Mouse (Mus musculus) urinary bladder, postnatal 4 days (tissue): Measurements from ENCODE around the gene Pax3.

Experiments
- DNase-seq, 2 experiments: peaks; one replicate each; pipeline ENCODE4 v3.0.0; 2021 to 2022; ENCODE audit warnings: low spot score in 2 of 2

Gene Pax3

DNA sequence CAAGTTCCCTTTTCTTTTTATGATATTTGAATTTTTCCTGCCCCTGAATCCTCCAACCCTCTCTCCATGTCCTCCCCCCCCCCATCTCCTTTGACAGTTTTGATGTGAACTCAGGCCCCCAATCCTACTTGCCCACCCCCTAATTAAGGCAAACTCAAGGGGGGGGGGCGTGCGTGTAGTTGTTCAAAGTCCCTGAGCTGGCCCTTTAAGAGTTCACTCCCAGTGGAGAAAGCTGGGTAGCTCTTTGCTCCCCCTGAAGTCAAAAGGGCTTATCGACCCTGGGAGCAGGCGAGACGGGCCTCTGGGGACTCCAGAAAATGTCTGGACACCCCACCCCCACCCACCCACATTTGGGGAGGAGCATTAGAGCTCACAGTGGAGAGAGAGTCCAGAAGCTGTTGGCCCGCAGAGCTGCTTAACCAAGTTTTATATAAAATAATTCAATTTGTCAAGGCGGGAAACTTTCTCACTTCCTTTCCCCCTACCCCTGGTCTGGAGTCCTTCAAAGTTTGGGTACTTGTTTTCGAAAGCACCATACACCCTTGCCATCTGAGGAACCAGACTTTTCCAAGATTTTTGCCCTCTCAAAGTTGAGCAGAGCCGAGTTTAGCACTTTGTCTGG, 1.5 kb upstream of the Pax3 start:
- DNase-seq: no peak

DNA sequence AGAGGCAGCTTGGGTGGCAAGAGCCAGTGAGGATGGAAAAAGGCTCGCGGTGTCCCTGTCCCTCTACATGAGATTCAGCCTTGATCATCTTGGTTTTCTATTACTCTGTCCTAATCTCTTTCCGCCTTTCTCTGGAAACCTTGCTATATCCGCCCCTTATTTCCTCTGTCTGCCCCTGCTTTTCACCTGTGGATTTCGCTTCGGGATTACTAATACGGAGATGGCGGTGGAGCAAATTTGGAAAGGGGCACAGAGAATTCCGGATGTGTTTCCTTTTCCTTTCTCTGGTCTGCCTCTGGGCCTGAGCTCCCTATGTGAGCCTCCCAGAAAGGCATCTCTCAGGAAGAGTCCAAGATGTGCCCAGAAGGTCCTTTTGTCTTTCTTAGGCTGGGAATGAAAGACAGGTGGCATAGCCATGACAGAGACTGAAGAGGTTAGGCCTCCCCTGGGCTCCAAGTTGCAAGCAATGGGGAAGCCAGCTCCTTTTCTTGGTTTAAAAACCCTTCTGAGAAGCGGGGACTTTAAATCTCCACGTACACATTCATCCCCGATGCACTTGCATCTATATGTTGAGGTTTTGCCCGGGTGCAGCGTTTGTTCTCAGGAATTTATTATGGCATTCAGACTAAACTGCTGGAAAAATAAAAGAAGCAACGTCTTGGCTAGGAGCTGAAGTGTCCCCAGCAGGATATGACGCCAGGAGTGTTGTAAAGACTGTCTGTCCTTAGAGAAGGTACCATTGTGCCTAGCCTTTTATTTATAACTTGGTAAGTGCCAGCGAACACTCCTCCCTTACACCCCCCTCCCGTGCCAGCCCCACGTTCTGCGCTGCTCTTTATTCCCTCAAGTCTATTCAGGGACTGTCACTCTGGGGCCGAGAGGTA, 659 bp upstream of the Pax3 start:
- DNase-seq: no peak

- no peak for DNase-seq
Observed at GRCm38 (mm10) chr1:78195771-78196712, 892 bp downstream of the Pax3 start.

GRCm38 (mm10) chr1:78195145-78195544, 1.8 kb downstream of the Pax3 start:
- no peak for DNase-seq

DNA sequence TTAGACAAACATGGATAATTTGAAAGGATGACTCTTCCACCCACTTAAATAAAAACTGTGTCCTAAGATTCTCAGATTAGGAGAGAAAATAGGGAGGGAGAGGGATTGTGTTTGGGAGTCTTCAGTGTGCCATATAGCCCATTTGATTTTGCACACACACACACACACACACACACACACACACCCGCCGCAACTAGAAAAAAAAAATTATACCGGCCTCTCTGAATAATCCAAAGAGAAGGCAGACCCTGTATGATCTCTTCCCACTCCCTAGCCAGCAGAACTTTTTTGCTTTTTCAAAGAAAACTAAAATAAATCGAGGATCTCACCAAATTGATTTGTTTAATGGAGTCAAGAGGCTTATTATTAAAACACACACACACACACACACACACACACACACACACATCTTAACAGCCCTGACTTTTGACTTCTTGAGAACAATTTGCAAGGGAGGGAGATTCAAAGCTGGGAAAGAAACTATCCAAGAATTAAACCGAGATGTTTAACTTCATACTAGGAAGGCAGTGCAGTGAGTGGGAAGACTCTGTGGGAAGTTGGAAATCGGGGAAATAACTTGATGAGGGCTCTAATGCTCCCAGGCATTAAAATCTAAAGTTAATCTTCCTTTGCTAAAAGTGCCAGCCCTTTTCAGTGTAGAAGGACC, 2.4 kb downstream of the Pax3 start:
- no peak for DNase-seq

GRCm38 (mm10) chr1:78193465-78193991, 3.4 kb downstream of the Pax3 start:
- DNase-seq: no peak

GRCm38 (mm10) chr1:78192746-78193464, 4.0 kb downstream of the Pax3 start:
- no peak for DNase-seq

DNA sequence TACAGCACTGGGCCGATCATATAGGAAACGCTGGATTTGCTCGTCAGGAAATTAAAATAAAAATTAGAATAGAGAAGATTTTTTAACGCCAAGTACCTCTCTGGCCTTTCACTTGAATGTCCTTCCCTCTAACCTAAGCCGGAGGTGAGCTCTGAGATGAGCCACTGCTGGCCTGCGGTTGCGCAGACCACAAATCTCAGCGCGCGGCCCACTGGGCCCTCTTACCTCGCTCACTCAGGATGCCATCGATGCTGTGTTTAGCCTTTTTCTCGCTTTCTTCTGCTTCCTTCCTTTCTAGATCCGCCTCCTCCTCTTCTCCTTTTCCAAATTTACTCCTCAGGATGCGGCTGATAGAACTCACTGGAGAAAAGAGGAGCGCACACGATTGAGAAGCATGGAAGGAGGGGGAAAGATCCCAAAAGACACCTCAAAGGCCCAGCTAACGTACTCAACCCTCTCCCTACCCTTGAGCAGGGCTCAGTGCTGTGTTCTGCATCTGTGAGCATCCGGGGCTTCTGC, 4.7 kb downstream of the Pax3 start:
- DNase-seq: no peak

- DNase-seq: no peak
Observed at GRCm38 (mm10) chr1:78191761-78192160, 5.2 kb downstream of the Pax3 start.

DNA sequence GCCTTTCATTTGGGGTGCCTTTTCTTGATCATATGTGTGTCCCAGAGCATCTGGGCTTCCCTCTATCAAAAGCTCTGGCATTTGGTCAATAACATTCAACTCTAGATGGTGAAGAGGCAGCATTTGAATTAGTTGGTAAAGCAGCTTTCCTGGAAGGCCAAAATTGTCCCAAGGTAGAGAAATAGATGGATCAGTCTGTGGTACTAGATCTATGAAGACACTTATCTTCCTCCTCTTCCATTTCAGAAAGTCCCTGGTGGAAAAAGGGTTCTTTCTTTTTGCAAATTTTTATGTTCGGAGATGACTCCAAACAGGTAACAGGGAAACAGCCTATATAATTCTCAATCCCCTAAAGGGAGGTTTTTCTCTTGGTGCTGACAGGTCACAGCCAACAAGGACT, 5.6 kb downstream of the Pax3 start:
- DNase-seq: no peak

- no peak for DNase-seq
Observed at GRCm38 (mm10) chr1:78190386-78191111, 6.4 kb downstream of the Pax3 start.

GRCm38 (mm10) chr1:78189501-78190345, 7.2 kb downstream of the Pax3 start:
- no peak for DNase-seq

GRCm38 (mm10) chr1:78189016-78189415, 7.9 kb downstream of the Pax3 start:
- DNase-seq: no peak

GRCm38 (mm10) chr1:78188299-78188698, 8.6 kb downstream of the Pax3 start:
- DNase-seq: no peak

DNA sequence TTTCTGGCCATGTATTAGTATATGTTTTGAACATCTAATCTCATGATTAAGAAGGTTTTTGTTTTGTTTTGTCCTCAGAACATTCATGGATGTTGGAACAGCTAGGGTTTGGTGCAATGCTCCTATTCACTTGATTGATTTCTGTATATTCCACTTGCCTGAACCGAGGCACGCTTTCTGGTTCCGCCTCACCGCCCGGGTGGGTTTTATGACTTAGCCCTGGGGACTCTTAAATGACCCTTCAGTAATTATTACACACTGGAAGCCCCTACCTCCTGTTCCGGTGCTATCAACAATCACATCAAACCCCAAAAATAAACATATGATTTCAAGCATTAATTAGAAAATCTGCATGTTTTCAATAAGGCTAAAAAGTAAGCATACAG, 9.2 kb downstream of the Pax3 start:
- DNase-seq: no peak

DNA sequence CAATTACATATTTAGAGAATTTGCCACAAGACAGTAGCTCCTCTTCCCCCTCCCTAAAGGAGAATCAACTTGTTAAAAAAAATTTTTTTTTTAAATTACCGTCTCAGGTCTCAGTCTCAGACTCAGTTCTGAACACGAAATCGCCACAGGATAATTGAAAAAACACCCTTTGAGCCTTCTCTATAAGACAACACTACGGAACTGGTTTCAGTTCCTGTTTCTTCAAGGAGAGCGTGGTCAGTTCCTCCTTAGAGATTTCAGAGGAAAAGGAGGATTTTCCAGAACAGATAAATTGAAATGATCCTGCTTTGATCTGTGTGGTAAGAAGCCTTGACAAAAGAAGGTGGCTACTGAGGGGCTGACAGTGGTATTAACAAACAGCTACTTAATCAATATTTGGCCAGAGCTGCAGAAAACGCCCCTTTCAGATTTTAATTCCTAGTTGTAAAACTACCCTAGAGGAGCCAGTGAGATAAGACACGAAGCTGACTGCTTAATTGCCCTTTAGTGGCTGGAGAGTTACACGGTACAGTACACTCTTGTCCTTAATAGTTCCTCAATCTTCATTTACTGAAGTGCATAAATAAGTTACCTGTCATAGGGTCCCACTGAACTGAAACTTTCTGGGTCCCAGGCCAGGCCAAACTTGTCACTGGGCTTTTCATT, 9.7 kb downstream of the Pax3 start:
- DNase-seq: no peak

- DNase-seq: no peak
Observed at GRCm38 (mm10) chr1:78182954-78183353, 14.0 kb downstream of the Pax3 start.

GRCm38 (mm10) chr1:78181882-78182281, 15.1 kb downstream of the Pax3 start:
- no peak for DNase-seq
